Mouse (Mus musculus) embryonic facial prominence, embryonic 15.5 days (tissue): ENCODE data around the gene Patj. TPM values are rescaled to one million over a fixed set of nuclear protein-coding genes. Genes with fewer than 3 reads are reported as not detected.
A peak's percentile ranks its signal among the peaks of the same experiment; 100 is the strongest.
"Not testable (repeated sequence)": the region's sequence is repeated elsewhere in the genome, so short reads cannot be mapped to it uniquely, and the experiment has no call there.

Experiments
- ATAC-seq: fragments of 200-750 bp; cut with Nextera tagmentation; 2 replicates; pipeline ENCODE4 v1.8.0; 2017; ENCODE audit warnings: low read depth, moderate TSS enrichment; ENCODE audit not compliant: insufficient number of reproducible peaks, low FRiP score, low TSS enrichment
- H3K27ac ChIP-seq: fragments of 300-500 bp; sonication (generic); replicated peaks from 2 replicates; pipeline ENCODE4 v1.5.1; 2015; ENCODE audit warnings: mild to moderate bottlenecking, inconsistent platforms
- H3K27me3 ChIP-seq: fragments of 300-500 bp; sonication (generic); 2 replicates; pipeline ENCODE4 v1.6.1; 2015; ENCODE audit warnings: inconsistent platforms
- H3K36me3 ChIP-seq: fragments of 300-500 bp; sonication (generic); 2 replicates; pipeline ENCODE4 v1.6.1; 2015; ENCODE audit warnings: mild to moderate bottlenecking, inconsistent platforms
- H3K4me1 ChIP-seq: fragments of 300-500 bp; sonication (generic); 2 replicates; pipeline ENCODE4 v1.6.1; 2015; ENCODE audit warnings: inconsistent platforms
- H3K4me2 ChIP-seq: fragments of 300-500 bp; sonication (generic); replicated peaks from 2 replicates; pipeline ENCODE4 v1.6.1; 2015; ENCODE audit warnings: mild to moderate bottlenecking, inconsistent platforms
- H3K4me3 ChIP-seq: fragments of 300-500 bp; sonication (generic); replicated peaks from 2 replicates; pipeline ENCODE4 v1.5.1; 2015; ENCODE audit warnings: mild to moderate bottlenecking, inconsistent platforms
- H3K9ac ChIP-seq: fragments of 300-500 bp; sonication (generic); 2 replicates; pipeline ENCODE4 v1.6.1; 2015; ENCODE audit warnings: inconsistent platforms
- H3K9me3 ChIP-seq: fragments of 300-500 bp; sonication (generic); replicated peaks from 2 replicates; pipeline ENCODE4 v1.6.1; 2016; ENCODE audit warnings: inconsistent platforms
- WGBS: fragments of 180-500 bp; shearing (Covaris S2); methylation state at CpG from one replicate; pipeline ENCODE4 v1.1.7; 2015; 5-methylcytosine and 5-hydroxymethylcytosine counted together
- polyA plus RNA-seq: library from polyadenylated mRNA; unstranded; fragments of >200 nt; fragmentation: Nextera tagmentation; extraction: Ambion mirVana; gene quantifications from 2 replicates; pipeline ENCODE4 v1.2.1, GENCODE M21; 2015

Patj gene
- polyA plus RNA-seq, 1 experiment from 2014 or later: 10.4 TPM

GRCm38 (mm10) chr4:98698921-98699320, 303.3 kb downstream of the Patj start:
- no peak overlapping the region for H3K4me2 ChIP-seq
- no peaks in the 10 kb centered on the region for H3K27me3 ChIP-seq
- H3K4me3 ChIP-seq: no peak overlapping the region
- H3K36me3 ChIP-seq: no peaks in the 10 kb centered on the region
- H3K9ac ChIP-seq: no peak overlapping the region
- WGBS: 50% methylated on average over 3 of the region's 3 CpGs
- no peak for ATAC-seq
- no peak overlapping the region for H3K27ac ChIP-seq
- peaks cover 9% of the 10 kb centered on the region for H3K4me1 ChIP-seq
- no peaks in the 10 kb centered on the region for H3K9me3 ChIP-seq

GRCm38 (mm10) chr4:98700156-98700555, 304.6 kb downstream of the Patj start:
- H3K4me2 ChIP-seq: no peak overlapping the region
- peaks cover 9% of the 10 kb centered on the region for H3K4me1 ChIP-seq
- no peaks in the 10 kb centered on the region for H3K36me3 ChIP-seq
- H3K27me3 ChIP-seq: no peaks in the 10 kb centered on the region
- no peaks in the 10 kb centered on the region for H3K9me3 ChIP-seq
- no peak overlapping the region for H3K27ac ChIP-seq
- no peak overlapping the region for H3K4me3 ChIP-seq
- H3K9ac ChIP-seq: no peak overlapping the region
- WGBS: 91% methylated on average over 3 of the region's 3 CpGs
- ATAC-seq: no peak

DNA sequence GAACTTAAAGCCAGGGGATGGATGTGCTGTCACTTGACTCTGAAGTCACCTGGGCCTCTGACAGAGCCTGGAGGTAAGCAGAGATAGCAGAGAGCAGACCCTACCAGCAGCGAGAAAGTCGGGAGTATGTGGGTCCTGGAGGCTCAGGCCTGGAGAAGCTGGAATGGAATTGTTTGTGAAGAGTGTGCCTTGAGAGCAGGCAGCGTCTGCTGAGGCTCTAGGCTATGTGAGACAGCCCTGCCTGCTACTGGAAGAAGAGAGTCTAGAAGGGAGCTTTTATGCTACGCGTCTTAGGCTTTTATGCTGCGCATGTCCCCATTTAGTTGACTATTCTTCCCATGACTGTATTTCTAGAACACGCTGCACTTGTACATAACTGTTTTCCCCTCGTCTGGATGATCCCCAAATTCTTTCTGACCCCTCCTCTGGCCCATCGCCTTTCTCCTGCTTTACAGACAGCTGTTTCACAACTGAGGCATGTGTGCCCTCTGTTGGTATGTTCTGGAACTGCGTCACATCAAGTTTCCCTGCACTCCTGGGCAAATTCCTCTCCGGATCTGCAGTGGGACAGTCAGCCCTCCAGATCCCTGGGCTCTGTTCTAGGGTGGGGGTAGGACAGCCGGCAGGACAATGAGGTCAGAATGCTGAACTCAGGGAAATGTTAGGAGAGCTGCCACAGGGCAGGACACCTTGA, 306.8 kb downstream of the Patj start:
- Histone ChIP-seq H3K9ac (no peak overlapping the region), H3K4me2 (no peak overlapping the region; the same call in 1 of the 2 replicates), H3K36me3 (no peaks in the 10 kb centered on the region), H3K4me1 (peaks cover 9% of the 10 kb centered on the region), H3K27ac (no peak overlapping the region), H3K9me3 (no peaks in the 10 kb centered on the region), H3K4me3 (no peak overlapping the region), H3K27me3 (no peaks in the 10 kb centered on the region)
- 0 out of 2 replicates have a peak, but pooled peaks have one; percentile 34 for ATAC-seq
- WGBS: 20% methylated on average over 12 of the region's 12 CpGs

DNA sequence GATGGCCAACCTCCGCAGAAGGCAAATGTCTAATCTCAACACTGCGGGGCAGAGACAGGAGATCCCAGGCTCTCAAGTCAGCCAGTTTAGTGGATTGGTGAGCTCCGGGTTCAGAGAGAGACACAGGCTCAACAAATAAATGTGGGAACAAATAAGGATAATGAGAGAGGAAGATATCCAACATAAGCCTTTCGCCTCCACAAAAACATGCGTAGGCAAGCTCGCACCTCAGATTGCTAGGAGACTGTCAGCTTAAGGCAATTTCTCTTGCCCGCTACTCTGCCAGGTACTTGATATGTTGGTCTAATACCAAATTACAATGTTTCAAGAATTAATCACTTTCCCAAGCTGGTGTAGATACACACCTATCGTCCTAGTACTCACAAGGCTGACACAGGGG, 315.3 kb downstream of the Patj start:
- no peak for ATAC-seq
- WGBS: 78% methylated on average over 8 of the region's 8 CpGs

DNA sequence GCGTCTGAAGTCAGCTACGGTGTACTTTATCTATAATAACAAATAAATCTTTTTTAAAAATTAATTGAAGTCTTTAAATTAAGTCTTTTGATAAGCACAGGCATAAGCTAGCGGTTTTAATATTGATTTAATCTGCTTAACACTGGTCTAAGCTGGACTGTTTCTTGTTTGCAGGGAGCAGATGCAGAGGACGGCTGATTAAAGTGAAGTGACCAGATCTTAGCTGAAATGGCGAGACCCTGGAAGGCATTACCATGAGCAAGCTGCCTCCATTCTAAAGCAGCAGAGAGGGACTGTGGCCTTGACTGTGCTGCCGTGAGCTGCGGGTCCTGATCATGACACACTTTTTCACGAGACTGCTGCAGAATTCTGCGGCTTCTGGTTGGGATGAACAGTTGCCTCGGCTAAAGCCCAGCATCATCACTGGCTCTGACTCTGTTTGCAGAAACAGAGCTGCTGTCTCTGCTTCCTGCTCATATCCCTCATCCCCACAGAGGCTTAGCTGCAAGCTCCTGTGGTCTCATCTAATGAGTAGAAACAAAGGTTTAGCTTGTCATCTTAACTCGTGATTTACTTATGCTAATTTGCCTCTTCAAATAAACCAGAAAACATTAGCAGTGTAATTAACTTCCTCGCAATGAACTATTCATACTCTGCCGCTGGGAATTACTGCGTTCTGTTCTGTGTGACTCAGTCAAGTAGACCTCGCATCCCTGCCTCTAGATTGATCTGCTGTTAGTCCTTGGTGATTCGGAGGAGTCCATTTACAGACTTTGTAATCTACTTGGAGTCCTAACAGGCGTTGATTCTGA, 322.4 kb downstream of the Patj start:
- no peak for ATAC-seq
- Histone ChIP-seq H3K4me2 (no peak overlapping the region), H3K9ac (no peak overlapping the region), H3K36me3 (no peaks in the 10 kb centered on the region), H3K9me3 (no peaks in the 10 kb centered on the region), H3K27me3 (no peaks in the 10 kb centered on the region), H3K27ac (no peak overlapping the region), H3K4me3 (no peak overlapping the region), H3K4me1 (no peaks in the 10 kb centered on the region)
- WGBS: 76% methylated on average over 17 of the region's 17 CpGs

More for the DNA sequence above, 315.3 kb downstream of the Patj start:
- Histone ChIP-seq H3K9ac (no peak overlapping the region), H3K4me1 (no peaks in the 10 kb centered on the region), H3K36me3 (no peaks in the 10 kb centered on the region), H3K4me2 (no peak overlapping the region), H3K27me3 (no peaks in the 10 kb centered on the region), H3K27ac (no peak overlapping the region), H3K4me3 (no peak overlapping the region), H3K9me3 (no peaks in the 10 kb centered on the region)

GRCm38 (mm10) chr4:98718547-98718917, 322.9 kb downstream of the Patj start:
- no peak overlapping the region for H3K9ac ChIP-seq
- no peaks in the 10 kb centered on the region for H3K27me3 ChIP-seq
- H3K36me3 ChIP-seq: no peaks in the 10 kb centered on the region
- no peak for ATAC-seq
- 83% methylated on average over 10 of the region's 10 CpGs for WGBS
- no peaks in the 10 kb centered on the region for H3K4me1 ChIP-seq
- H3K4me2 ChIP-seq: no peak overlapping the region
- H3K9me3 ChIP-seq: no peaks in the 10 kb centered on the region
- H3K27ac ChIP-seq: no peak overlapping the region
- no peak overlapping the region for H3K4me3 ChIP-seq

DNA sequence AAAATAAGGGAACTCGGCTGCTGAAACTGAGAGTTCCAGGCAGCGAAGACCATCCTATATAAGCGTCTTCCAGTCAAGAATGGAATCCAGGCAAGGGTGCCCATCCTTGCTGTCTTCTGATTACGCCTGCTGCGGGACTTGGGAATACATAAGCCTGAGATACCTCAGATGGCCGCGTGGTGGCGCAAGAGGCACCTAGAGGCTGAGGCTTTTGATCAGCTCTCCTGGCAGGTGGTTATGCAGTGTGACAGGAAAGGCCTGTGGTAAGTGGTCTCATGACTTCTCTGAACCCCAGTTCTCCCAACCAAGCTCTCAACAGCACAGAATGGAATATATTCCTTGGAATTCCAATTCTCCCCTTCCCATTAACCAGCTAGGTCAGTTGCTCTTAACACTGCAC, 326.9 kb downstream of the Patj start:
- ATAC-seq: no peak
- Histone ChIP-seq H3K27ac (no peak overlapping the region), H3K4me1 (peaks cover 9% of the 10 kb centered on the region), H3K9ac (no peak overlapping the region), H3K36me3 (no peaks in the 10 kb centered on the region), H3K4me2 (no peak overlapping the region), H3K4me3 (no peak overlapping the region), H3K27me3 (peaks cover 4% of the 10 kb centered on the region; the same call in 1 of the 2 replicates), H3K9me3 (no peaks in the 10 kb centered on the region)
- 11% methylated on average over 8 of the region's 8 CpGs for WGBS

DNA sequence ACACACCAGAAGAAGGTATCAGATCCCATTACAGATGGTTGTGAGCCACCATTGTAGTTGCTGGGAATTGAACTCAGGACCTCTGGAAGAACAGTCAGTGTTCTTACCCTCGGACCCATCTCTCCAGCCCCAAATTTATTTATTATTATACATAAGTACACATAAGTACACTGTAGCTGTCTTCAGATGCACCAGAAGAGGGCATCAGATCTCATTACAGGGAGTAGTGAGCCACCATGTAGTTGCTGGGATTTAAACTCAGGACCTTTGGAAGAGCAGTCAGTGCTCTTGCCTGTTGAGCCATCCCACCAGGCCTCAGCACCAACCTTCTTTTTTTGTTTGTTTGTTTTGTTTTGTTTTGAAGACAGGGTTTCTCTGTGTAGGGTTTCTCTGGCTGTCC, 329.1 kb downstream of the Patj start:
- peaks cover 15% of the 10 kb centered on the region for H3K4me1 ChIP-seq
- 75% methylated on average over 1 of the region's 1 CpGs for WGBS
- not testable (repeated sequence) for H3K27me3 ChIP-seq, H3K4me3 ChIP-seq, ATAC-seq, H3K27ac ChIP-seq, H3K36me3 ChIP-seq, H3K9ac ChIP-seq, H3K9me3 ChIP-seq, H3K4me2 ChIP-seq

DNA sequence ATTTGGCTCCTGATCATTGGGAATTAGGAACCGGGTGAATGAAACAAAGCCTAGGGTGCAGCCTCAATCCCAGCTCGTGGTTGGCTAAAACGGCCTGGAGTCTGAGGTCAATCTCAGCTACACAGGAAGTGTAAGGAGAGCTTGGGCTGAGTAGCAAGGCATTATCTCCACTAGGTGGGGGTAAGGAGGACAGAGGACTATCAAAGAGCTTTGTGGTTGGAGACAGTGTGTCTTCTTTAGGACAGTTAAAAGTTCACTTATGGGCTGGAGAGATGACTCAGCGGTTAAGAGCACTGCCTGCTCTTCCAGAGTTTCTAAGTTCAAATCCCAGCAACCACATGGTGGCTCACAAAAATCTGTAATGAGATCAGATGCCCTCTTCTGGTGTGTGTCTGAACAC, 329.9 kb downstream of the Patj start:
- H3K4me1 ChIP-seq: peaks cover 15% of the 10 kb centered on the region
- H3K27ac ChIP-seq: no peak overlapping the region
- peaks cover 9% of the 10 kb centered on the region; the same call in 1 of the 2 replicates for H3K27me3 ChIP-seq
- 39% methylated on average over 4 of the region's 4 CpGs for WGBS
- H3K4me3 ChIP-seq: no peak overlapping the region
- H3K9ac ChIP-seq: no peak overlapping the region
- no peaks in the 10 kb centered on the region for H3K36me3 ChIP-seq
- no peak for ATAC-seq
- no peaks in the 10 kb centered on the region for H3K9me3 ChIP-seq
- no peak overlapping the region for H3K4me2 ChIP-seq

DNA sequence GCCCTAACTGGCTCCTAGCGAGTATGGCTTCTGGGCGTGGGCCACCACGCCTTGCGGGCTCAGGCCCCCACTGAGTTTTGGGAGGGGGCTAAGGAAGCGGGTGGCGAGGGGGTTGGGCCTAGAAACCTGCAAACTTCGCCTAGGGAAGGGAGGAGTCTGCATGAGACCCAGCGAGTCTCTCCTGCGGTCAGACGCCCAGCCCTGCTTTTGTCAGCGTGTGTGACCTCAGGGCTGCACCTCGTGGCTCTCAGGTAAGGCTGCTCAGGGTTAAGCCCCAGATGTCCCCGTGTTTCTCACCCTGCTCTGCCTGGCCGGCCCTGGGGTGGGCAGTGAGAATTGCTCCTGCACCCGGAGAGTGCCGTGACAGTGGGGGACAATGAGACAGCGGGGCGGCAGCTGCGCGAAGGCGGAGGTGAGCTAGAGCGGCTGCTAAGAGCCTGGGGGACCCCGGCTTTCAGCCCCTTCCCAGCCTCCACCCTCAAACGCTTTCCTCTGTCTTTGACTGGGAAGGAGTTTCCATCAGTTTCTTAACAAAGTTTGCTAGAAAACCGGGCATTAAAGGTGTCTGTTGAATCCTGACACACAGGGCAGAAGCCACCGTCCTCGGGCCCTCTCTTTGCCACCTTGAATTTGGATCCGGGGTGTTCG, 331.1 kb downstream of the Patj start, which contains the start of gene L1td1:
Gene L1td1 (plus strand): TSS at position 145 of the 648 bp plus-strand sequence.
- H3K4me1 ChIP-seq: peaks cover 15% of the 10 kb centered on the region
- peak within 1 kb of the TSS; percentile 31 for H3K4me3 ChIP-seq
- no peak within 1 kb of the TSS for H3K9ac ChIP-seq
- no peak for ATAC-seq
- H3K27ac ChIP-seq: no peak within 1 kb of the TSS
- no peaks in the 10 kb centered on the region for H3K36me3 ChIP-seq
- H3K9me3 ChIP-seq: no peaks in the 10 kb centered on the region
- peaks cover 9% of the 10 kb centered on the region; the same call in 1 of the 2 replicates for H3K27me3 ChIP-seq
- H3K4me2 ChIP-seq: peak within 1 kb of the TSS; percentile 55
- 7% methylated on average over 29 of the region's 29 CpGs for WGBS

DNA sequence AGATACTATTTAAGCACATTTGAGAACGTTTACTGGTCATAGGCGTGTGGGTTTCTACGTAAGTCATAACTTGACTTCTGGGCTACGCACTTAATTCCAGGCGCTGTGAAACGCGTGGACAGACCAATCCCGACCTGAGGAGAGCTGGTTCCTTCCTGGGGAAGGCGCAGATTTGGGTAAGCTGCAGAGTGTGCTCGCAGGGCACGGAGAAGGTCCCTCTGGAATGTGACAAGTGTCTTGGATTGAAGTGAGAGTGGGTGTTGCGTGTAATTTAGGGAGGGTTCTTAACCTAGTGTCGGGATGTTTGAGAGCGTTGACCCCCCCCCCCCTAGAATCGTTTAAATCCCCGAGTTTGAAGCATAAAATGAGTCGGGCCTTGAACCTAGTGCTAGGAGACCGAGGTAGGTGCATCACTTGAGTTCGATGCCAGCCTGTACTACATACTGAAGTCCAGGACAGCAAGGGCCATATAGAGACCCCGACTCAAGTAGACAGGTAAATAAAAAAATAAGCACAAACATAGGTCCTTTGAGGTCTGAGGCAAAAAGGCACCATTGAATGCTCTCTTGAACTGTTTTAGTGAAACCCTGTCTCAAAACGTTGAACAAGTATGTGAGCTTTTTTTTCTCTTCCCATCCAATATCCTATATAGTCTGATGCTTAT, 331.8 kb downstream of the Patj start:
- Histone ChIP-seq H3K27ac (no peak overlapping the region), H3K9me3 (no peaks in the 10 kb centered on the region), H3K4me1 (peaks cover 15% of the 10 kb centered on the region), H3K27me3 (peaks cover 9% of the 10 kb centered on the region; the same call in 1 of the 2 replicates), H3K4me2 (peak overlapping the region; percentile 55), H3K4me3 (peak overlapping the region; percentile 31), H3K36me3 (no peaks in the 10 kb centered on the region), H3K9ac (no peak overlapping the region)
- 4% methylated on average over 21 of the region's 21 CpGs for WGBS
- no peak for ATAC-seq
